Mouse (Mus musculus): Measurements from ENCODE around the gene Klri2. TPM values are rescaled to one million over a fixed set of nuclear protein-coding genes. Genes with fewer than 3 reads are reported as not detected.
"Not testable (repeated sequence)": the region's sequence is repeated elsewhere in the genome, so short reads cannot be mapped to it uniquely, and the experiment has no call there.

Gene Klri2
- polyA plus RNA-seq (2014; fragmentation: Nextera tagmentation; extraction: Ambion mirVana) = not detected in 2 replicates

DNA sequence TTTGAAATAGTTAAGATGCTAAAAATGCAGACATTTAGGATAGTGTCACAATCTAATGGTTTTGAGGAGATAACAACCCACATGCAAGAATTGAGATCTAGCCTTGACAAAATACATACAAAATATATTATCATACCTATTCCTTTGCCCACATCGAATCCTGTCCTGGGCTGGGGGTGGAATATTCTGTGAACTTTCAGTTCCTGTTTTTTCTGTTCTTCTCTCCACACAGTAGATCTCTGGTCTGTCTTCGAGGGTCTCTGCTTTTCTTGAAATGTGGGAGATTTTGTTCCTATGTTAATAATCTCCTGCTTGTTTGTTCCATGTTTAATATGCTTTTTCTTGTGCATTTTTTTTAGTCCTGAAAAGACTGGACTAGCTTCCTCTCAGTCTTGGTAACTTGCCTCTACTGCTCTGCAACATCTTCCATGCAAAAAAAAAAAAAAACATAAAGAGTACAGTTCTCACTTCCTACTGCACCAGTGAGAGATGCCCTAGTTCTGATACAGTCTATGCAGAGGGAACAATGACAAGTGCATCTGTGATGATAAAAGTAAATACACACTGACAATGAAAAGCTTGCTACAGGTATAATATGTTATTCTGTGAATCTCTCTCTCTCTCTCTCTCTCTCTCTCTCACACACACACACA, at the start of gene Klri2:
TSS of gene Klri2 (minus strand) at position 416 of the 653 bp plus-strand sequence.
- Histone ChIP-seq H3K4me2 (replicated peaks; ENCODE audit: low read depth, low read length) (no peak within 1 kb of the TSS), H3K9me3 (ENCODE audit: control insufficient read depth, low read depth, low read length) (no peaks in the 10 kb centered on the region), H3K36me3 (ENCODE audit: control insufficient read depth, insufficient read depth, low read length) (no peaks in the 10 kb centered on the region), H3K27me3 (ENCODE audit: control insufficient read depth, insufficient read depth, low read length) (no peaks in the 10 kb centered on the region), H3K4me1 (ENCODE audit: control insufficient read depth, insufficient read depth, low read length) (no peaks in the 10 kb centered on the region), H3K27ac (ENCODE audit: low read length) (no peak within 1 kb of the TSS), H3K9ac (replicated peaks; ENCODE audit: low read depth, low read length) (no peak within 1 kb of the TSS), H3K4me3 (ENCODE audit: low read depth, low read length) (no peak within 1 kb of the TSS)
- WGBS = 76% methylated on average over 2 of the region's 2 CpGs
- ATAC-seq (ENCODE audit: insufficient number of reproducible peaks, insufficient read depth, low FRiP score, low read depth) = no peak

DNA sequence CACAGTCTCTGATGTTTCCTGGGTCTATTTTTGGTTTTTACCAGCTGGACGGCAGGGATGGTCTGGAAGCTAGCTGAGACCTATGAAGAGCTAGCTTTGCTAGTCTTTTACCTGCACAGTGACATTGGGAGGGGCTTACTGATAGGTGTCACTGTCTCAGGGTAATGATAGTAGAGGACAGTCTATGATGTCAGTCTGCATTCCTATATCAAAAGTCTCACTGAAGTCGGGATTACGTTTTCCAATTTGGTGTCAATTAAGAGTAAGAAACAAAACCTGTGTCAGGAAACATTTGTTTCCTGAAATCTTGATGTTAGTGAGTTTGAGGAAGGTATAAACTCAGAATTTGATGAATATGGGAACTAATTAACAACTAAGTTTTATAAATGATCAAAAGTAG, 43.9 kb upstream of the Klri2 start, which contains the start of gene Gm156:
TSS of gene Gm156 (minus strand) at position 101 of the 400 bp plus-strand sequence.
- not testable (repeated sequence) for ATAC-seq (ENCODE audit: insufficient number of reproducible peaks, insufficient read depth, low FRiP score, low read depth); H3K27ac ChIP-seq (ENCODE audit: low read length); H3K9me3 ChIP-seq (ENCODE audit: control insufficient read depth, low read depth, low read length); H3K9ac ChIP-seq (replicated peaks; ENCODE audit: low read depth, low read length); H3K36me3 ChIP-seq (ENCODE audit: control insufficient read depth, insufficient read depth, low read length); H3K4me2 ChIP-seq (replicated peaks; ENCODE audit: low read depth, low read length); H3K4me1 ChIP-seq (ENCODE audit: control insufficient read depth, insufficient read depth, low read length); H3K4me3 ChIP-seq (ENCODE audit: low read depth, low read length); H3K27me3 ChIP-seq (ENCODE audit: control insufficient read depth, insufficient read depth, low read length)
- WGBS = 81% methylated on average over 3 of the region's 3 CpGs

DNA sequence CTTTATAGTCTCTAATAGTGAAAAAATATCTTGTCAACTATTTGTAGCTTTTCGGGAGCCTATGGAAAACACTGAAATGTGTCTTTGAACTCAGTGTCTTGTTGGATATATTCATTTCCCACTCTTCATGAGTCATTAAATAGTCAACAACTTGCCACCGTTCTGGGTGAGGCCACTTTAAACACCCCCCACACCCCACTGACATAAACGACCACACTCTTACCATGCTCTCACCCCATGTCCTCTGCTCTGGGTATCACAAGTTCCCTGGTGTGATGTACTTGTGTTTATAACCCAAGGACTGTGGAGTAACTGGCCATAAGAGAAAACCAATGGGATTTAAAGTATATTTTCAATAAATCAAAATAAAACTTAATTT, 7.4 kb upstream of the Klri2 start:
- Histone ChIP-seq H3K9ac (replicated peaks; ENCODE audit: low read depth, low read length) (no peak overlapping the region), H3K27me3 (ENCODE audit: control insufficient read depth, insufficient read depth, low read length) (no peaks in the 10 kb centered on the region), H3K4me3 (ENCODE audit: low read depth, low read length) (no peak overlapping the region), H3K4me2 (replicated peaks; ENCODE audit: low read depth, low read length) (no peak overlapping the region), H3K36me3 (ENCODE audit: control insufficient read depth, insufficient read depth, low read length) (no peaks in the 10 kb centered on the region), H3K9me3 (ENCODE audit: control insufficient read depth, low read depth, low read length) (no peaks in the 10 kb centered on the region), H3K4me1 (ENCODE audit: control insufficient read depth, insufficient read depth, low read length) (no peaks in the 10 kb centered on the region), H3K27ac (ENCODE audit: low read length) (no peak overlapping the region)
- ATAC-seq (ENCODE audit: insufficient number of reproducible peaks, insufficient read depth, low FRiP score, low read depth) = no peak
- 75% methylated on average over 3 of the region's 3 CpGs for WGBS

DNA sequence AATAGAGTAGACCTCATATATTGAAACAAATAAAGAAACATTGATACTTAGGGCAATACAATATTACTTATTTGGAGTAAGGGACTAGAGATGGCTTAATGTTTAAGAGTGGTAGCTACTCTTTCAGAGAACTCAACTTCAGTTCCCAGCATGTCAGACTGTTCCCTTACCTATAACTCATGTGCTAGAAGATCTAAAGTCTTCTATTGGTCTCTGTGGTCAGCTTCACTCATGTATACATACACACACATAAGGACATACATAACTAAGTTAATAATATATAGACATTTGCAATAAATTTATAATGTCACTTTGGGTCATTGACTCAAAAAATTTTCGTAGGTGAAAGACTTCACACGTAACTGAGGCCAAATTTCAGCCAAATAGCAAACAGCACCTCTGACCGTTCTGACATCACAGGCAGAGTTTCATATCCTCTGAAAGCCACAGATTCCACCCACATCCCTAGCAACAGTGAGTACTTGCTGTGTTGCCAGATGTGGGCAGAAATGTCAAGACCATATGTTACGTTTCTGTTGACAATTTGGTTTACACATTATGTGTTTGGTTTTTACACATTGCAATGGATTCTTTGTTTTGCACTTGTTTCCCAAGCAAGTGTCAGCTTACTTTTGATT, 6.9 kb upstream of the Klri2 start:
- Histone ChIP-seq H3K27ac (ENCODE audit: low read length) (no peak overlapping the region), H3K27me3 (ENCODE audit: control insufficient read depth, insufficient read depth, low read length) (no peaks in the 10 kb centered on the region), H3K4me2 (replicated peaks; ENCODE audit: low read depth, low read length) (no peak overlapping the region), H3K4me3 (ENCODE audit: low read depth, low read length) (no peak overlapping the region), H3K4me1 (ENCODE audit: control insufficient read depth, insufficient read depth, low read length) (no peaks in the 10 kb centered on the region), H3K9ac (replicated peaks; ENCODE audit: low read depth, low read length) (no peak overlapping the region), H3K9me3 (ENCODE audit: control insufficient read depth, low read depth, low read length) (no peaks in the 10 kb centered on the region), H3K36me3 (ENCODE audit: control insufficient read depth, insufficient read depth, low read length) (no peaks in the 10 kb centered on the region)
- no peak for ATAC-seq (ENCODE audit: insufficient number of reproducible peaks, insufficient read depth, low FRiP score, low read depth)
- 85% methylated on average over 4 of the region's 4 CpGs for WGBS

DNA sequence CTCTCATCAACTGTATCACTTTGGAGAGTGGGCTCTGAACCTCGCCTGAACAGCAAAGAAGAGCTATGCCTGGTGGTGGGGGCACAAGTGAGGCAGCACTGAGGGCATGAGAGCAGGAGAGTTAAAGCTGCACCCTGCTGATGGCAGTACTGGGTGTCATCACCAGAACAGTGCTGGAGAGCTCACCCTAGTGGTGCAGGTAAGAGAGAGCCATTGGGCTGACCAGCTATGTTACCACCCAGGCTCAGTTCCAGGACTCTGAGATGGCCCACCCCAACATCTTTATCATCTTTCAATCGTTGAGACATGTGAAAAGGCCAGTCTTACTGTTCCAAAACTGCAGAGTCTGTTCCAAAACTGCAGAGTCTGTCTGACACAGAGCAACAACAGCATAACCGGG, 5.9 kb upstream of the Klri2 start:
- H3K4me1 ChIP-seq (ENCODE audit: control insufficient read depth, insufficient read depth, low read length) = no peaks in the 10 kb centered on the region
- no peak for ATAC-seq (ENCODE audit: insufficient number of reproducible peaks, insufficient read depth, low FRiP score, low read depth)
- no peak overlapping the region for H3K4me3 ChIP-seq (ENCODE audit: low read depth, low read length)
- 63% methylated on average over 3 of the region's 3 CpGs for WGBS
- no peak overlapping the region for H3K27ac ChIP-seq (ENCODE audit: low read length)
- no peak overlapping the region for H3K9ac ChIP-seq (replicated peaks; ENCODE audit: low read depth, low read length)
- H3K4me2 ChIP-seq (replicated peaks; ENCODE audit: low read depth, low read length) = no peak overlapping the region
- no peaks in the 10 kb centered on the region for H3K27me3 ChIP-seq (ENCODE audit: control insufficient read depth, insufficient read depth, low read length)
- H3K36me3 ChIP-seq (ENCODE audit: control insufficient read depth, insufficient read depth, low read length) = no peaks in the 10 kb centered on the region
- H3K9me3 ChIP-seq (ENCODE audit: control insufficient read depth, low read depth, low read length) = no peaks in the 10 kb centered on the region

DNA sequence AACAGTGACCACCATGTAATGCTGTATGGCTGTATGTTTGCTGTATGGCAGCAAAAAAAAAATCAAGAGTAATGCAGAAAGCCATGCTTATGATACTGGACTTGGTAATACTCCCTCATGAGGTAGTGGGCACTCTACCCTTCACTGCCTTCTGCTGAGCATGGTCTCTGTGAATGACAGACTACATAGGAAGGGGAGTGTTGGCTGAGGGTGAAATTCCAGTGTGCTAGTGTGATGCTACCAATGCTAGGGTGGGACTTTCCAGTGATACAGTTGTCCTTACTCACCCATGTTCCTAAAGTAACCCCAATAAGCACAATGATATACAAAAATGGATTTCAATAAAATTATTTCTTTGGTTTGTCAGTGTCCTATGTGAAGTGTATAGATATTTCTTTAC, 3.9 kb downstream of the Klri2 start:
- Histone ChIP-seq H3K9me3 (ENCODE audit: control insufficient read depth, low read depth, low read length) (no peaks in the 10 kb centered on the region), H3K27me3 (ENCODE audit: control insufficient read depth, insufficient read depth, low read length) (no peaks in the 10 kb centered on the region), H3K27ac (ENCODE audit: low read length) (no peak overlapping the region), H3K4me2 (replicated peaks; ENCODE audit: low read depth, low read length) (no peak overlapping the region), H3K36me3 (ENCODE audit: control insufficient read depth, insufficient read depth, low read length) (no peaks in the 10 kb centered on the region), H3K4me3 (ENCODE audit: low read depth, low read length) (no peak overlapping the region), H3K9ac (replicated peaks; ENCODE audit: low read depth, low read length) (no peak overlapping the region), H3K4me1 (ENCODE audit: control insufficient read depth, insufficient read depth, low read length) (no peaks in the 10 kb centered on the region)
- no peak for ATAC-seq (ENCODE audit: insufficient number of reproducible peaks, insufficient read depth, low FRiP score, low read depth)

DNA sequence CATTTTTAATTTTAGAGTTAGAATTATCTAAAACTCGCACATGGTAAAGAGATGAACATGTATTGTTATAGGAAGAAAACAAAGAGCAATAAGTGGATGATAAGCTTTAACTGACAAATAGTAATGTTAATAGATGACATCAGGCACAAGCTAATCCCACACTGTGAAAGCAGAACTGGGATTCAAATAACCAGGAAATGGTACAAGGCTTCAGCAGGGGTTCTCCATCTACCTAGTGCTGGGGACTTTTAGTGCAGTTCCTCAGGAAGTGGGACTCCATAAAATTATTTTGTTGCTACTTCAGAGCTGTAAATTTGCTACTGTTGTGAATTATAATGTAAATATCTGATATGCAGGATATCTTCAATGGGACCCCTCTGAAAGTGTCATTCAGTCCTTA, 13.0 kb downstream of the Klri2 start:
- no peaks in the 10 kb centered on the region for H3K27me3 ChIP-seq (ENCODE audit: control insufficient read depth, insufficient read depth, low read length)
- WGBS = 88% methylated on average over 1 of the region's 1 CpGs
- no peak for ATAC-seq (ENCODE audit: insufficient number of reproducible peaks, insufficient read depth, low FRiP score, low read depth)

DNA sequence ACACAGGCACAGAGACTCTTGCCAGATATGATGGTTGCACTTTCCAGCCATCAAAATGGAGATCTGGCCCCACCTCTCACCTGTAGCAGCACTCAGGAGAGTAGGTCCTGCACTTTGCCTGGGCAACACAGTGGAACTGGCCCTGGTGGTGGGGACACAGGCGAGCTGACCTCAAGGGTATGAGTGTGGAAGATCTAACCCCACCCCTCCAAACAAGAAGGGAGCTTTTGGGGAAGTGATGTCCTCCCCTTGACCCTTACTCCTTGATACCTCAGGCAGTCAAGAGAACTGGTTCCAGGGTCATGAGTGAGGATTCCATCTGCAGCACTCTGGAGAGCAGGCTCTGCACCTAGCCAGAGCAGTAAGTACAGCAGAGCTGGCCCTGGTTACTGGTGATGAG, 18.9 kb downstream of the Klri2 start:
- no peaks in the 10 kb centered on the region for H3K27me3 ChIP-seq (ENCODE audit: control insufficient read depth, insufficient read depth, low read length)
- H3K4me1 ChIP-seq (ENCODE audit: control insufficient read depth, insufficient read depth, low read length) = no peaks in the 10 kb centered on the region
- 60% methylated on average over 1 of the region's 1 CpGs for WGBS
- no peak overlapping the region for H3K27ac ChIP-seq (ENCODE audit: low read length)
- no peak overlapping the region for H3K4me2 ChIP-seq (replicated peaks; ENCODE audit: low read depth, low read length)
- no peaks in the 10 kb centered on the region for H3K9me3 ChIP-seq (ENCODE audit: control insufficient read depth, low read depth, low read length)
- H3K36me3 ChIP-seq (ENCODE audit: control insufficient read depth, insufficient read depth, low read length) = no peaks in the 10 kb centered on the region
- H3K4me3 ChIP-seq (ENCODE audit: low read depth, low read length) = no peak overlapping the region
- no peak for ATAC-seq (ENCODE audit: insufficient number of reproducible peaks, insufficient read depth, low FRiP score, low read depth)
- H3K9ac ChIP-seq (replicated peaks; ENCODE audit: low read depth, low read length) = no peak overlapping the region

More for the DNA sequence above, 13.0 kb downstream of the Klri2 start:
- Histone ChIP-seq H3K36me3 (ENCODE audit: control insufficient read depth, insufficient read depth, low read length) (no peaks in the 10 kb centered on the region), H3K27ac (ENCODE audit: low read length) (no peak overlapping the region), H3K4me2 (replicated peaks; ENCODE audit: low read depth, low read length) (no peak overlapping the region), H3K9ac (replicated peaks; ENCODE audit: low read depth, low read length) (no peak overlapping the region), H3K4me1 (ENCODE audit: control insufficient read depth, insufficient read depth, low read length) (no peaks in the 10 kb centered on the region), H3K4me3 (ENCODE audit: low read depth, low read length) (no peak overlapping the region), H3K9me3 (ENCODE audit: control insufficient read depth, low read depth, low read length) (no peaks in the 10 kb centered on the region)

DNA sequence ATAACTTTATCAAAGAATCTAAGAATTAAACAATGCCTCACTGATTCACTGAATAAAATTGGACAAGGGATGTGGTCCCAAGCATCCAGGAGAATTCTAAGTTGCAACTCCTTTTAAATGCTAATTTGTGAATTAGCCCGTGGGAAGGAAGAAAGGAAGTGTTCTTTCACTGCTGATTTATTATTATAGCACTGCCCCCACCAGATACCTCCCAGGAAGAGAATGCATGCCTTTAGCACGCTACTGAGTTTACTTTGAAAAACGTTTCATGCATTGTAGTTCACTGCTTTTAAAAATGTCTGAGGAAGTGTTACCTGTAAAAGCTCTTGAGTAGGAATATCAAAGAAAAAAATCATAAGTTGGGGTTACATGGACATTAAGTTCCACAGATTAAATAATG, 19.8 kb downstream of the Klri2 start:
- no peaks in the 10 kb centered on the region for H3K36me3 ChIP-seq (ENCODE audit: control insufficient read depth, insufficient read depth, low read length)
- no peaks in the 10 kb centered on the region for H3K9me3 ChIP-seq (ENCODE audit: control insufficient read depth, low read depth, low read length)
- 15% methylated on average over 3 of the region's 3 CpGs for WGBS
- H3K4me1 ChIP-seq (ENCODE audit: control insufficient read depth, insufficient read depth, low read length) = no peaks in the 10 kb centered on the region
- no peak overlapping the region for H3K9ac ChIP-seq (replicated peaks; ENCODE audit: low read depth, low read length)
- no peak overlapping the region for H3K4me2 ChIP-seq (replicated peaks; ENCODE audit: low read depth, low read length)
- no peak overlapping the region for H3K27ac ChIP-seq (ENCODE audit: low read length)
- no peak overlapping the region for H3K4me3 ChIP-seq (ENCODE audit: low read depth, low read length)
- ATAC-seq (ENCODE audit: insufficient number of reproducible peaks, insufficient read depth, low FRiP score, low read depth) = no peak
- H3K27me3 ChIP-seq (ENCODE audit: control insufficient read depth, insufficient read depth, low read length) = no peaks in the 10 kb centered on the region

Data from stomach, embryonic 14.5 days (tissue).